Mouse (Mus musculus) stomach, embryonic 14.5 days (tissue): Measurements from ENCODE around the gene Trappc12. TPM values are rescaled to one million over a fixed set of nuclear protein-coding genes. Genes with fewer than 3 reads are reported as not detected.

Source experiments
- ATAC-seq: fragments of 200-750 bp; cut with Nextera tagmentation; 2 replicates; pipeline ENCODE4 v1.8.0; 2017; ENCODE audit warnings: low read depth, moderate TSS enrichment; ENCODE audit not compliant: insufficient number of reproducible peaks, insufficient read depth, low FRiP score
- H3K27ac ChIP-seq: fragments of 300-500 bp; sonication (generic); 2 replicates; pipeline ENCODE4 v1.5.1; 2014; ENCODE audit warnings: mild to moderate bottlenecking, low read length, moderate library complexity, mixed read lengths
- H3K27me3 ChIP-seq: fragments of 300-500 bp; sonication (generic); 2 replicates; pipeline ENCODE4 v1.6.1; 2014; ENCODE audit warnings: low read length, control low read depth, mixed read lengths; ENCODE audit not compliant: control insufficient read depth, insufficient read depth
- H3K36me3 ChIP-seq: fragments of 300-500 bp; sonication (generic); 2 replicates; pipeline ENCODE4 v1.6.1; 2014; ENCODE audit warnings: mild to moderate bottlenecking, control low read depth, low read length, moderate library complexity, mixed read lengths; ENCODE audit not compliant: control insufficient read depth, insufficient read depth
- H3K4me1 ChIP-seq: fragments of 300-500 bp; sonication (generic); 2 replicates; pipeline ENCODE4 v1.6.1; 2014; ENCODE audit warnings: low read length, control low read depth, mixed read lengths; ENCODE audit not compliant: control insufficient read depth, insufficient read depth
- H3K4me2 ChIP-seq: fragments of 300-500 bp; sonication (generic); replicated peaks from 2 replicates; pipeline ENCODE4 v1.6.1; 2014; ENCODE audit warnings: low read depth, low read length, control low read depth
- H3K4me3 ChIP-seq: fragments of 300-500 bp; sonication (generic); 2 replicates; pipeline ENCODE4 v1.5.1; 2014; ENCODE audit warnings: low read depth, low read length, control low read depth
- H3K9ac ChIP-seq: fragments of 300-500 bp; sonication (generic); replicated peaks from 2 replicates; pipeline ENCODE4 v1.6.1; 2014; ENCODE audit warnings: low read depth, mild to moderate bottlenecking, control low read depth, low read length, moderate library complexity, mixed read lengths
- H3K9me3 ChIP-seq: fragments of 300-500 bp; sonication (generic); 2 replicates; pipeline ENCODE4 v1.6.1; 2016; ENCODE audit warnings: low read depth, low read length, control low read depth; ENCODE audit not compliant: control insufficient read depth
- WGBS: fragments of 180-500 bp; shearing (Covaris S2); extraction: QIAGEN DNeasy Blood & Tissue Kit; methylation state at CpG from one replicate; pipeline ENCODE4 v1.1.7; 2014; 5-methylcytosine and 5-hydroxymethylcytosine counted together
- polyA plus RNA-seq: library from polyadenylated mRNA; unstranded; fragments of >200 nt; fragmentation: Nextera tagmentation; extraction: Ambion mirVana; gene quantifications from 2 replicates; pipeline ENCODE4 v1.2.1, GENCODE M21; 2014

Trappc12 gene
- polyA plus RNA-seq, 1 experiment from 2014 or later: 39.1 TPM

DNA sequence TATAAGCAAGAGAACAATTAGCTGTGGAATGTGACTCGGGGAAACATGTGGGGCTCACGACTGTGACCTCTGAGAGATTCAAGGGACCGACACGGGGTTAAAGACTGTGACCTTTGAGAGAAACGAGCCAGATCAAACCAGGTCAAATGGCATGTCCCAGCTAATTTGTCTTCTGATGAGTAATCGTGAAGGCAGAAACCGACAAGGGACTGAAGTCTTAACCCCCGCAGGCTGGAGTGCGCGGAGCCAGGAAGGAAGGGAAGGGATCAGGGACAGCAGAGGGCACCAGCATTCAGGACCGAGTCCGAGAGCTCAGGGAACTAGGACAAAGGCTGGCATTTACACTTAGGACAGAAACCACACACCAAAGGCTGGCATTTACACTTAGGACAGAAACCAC lies 45.9 kb downstream of the Trappc12 start:
- ATAC-seq: no peak
- Histone ChIP-seq H3K27me3 (no peaks in the 10 kb centered on the region), H3K27ac (no peak overlapping the region), H3K36me3 (no peaks in the 10 kb centered on the region), H3K4me1 (no peaks in the 10 kb centered on the region), H3K9me3 (no peaks in the 10 kb centered on the region), H3K4me3 (no peak overlapping the region), H3K4me2 (no peak overlapping the region), H3K9ac (no peak overlapping the region)
- 12% methylated on average over 12 of the region's 12 CpGs for WGBS

DNA sequence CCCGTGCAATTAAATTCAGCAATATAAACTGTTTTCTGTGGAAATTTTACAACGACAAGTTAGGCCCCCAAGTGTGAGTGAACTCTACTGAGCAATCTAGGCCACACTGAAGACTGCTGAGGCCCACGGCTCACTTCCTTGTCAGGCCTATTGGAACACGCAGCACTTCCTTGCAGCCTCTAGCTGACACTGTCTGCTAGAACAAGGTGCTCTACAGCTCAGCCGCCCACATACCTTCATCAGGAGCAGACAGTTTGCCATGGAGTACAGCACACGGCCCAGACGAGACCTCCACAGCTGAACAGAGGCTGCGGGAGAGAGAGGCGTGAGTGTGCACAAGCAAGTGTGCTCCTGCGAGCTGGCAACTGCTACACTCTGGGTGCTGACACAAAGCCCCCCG lies 49.0 kb downstream of the Trappc12 start:
- ATAC-seq: no peak
- H3K4me2 ChIP-seq: no peak overlapping the region
- H3K9me3 ChIP-seq: no peaks in the 10 kb centered on the region
- no peaks in the 10 kb centered on the region for H3K27me3 ChIP-seq
- H3K4me1 ChIP-seq: no peaks in the 10 kb centered on the region
- H3K27ac ChIP-seq: no peak overlapping the region
- H3K9ac ChIP-seq: no peak overlapping the region
- 79% methylated on average over 11 of the region's 11 CpGs for WGBS
- H3K4me3 ChIP-seq: no peak overlapping the region
- H3K36me3 ChIP-seq: no peaks in the 10 kb centered on the region

DNA sequence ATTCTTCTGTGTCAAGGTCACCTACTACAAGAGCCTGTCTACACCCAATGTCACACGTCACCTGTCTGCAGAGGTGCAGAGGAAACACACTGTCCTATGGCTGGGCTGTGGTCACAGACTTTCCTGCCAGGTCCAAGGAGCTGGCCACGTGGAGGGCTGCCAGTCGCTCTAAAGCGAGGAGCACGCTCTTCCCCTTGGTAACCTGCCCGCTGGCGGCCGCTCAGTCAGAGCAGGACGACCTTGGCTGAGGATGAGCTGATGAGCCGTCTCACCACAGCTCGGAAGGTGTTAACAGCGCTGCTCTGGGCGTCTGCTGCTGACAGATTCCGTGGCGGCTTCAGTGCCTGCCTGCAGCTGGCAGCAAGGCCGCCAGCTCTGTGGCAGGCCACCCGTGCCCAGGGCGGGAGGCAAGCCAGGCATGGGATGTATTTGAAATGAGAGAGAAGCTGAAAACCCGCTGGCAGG lies 49.7 kb downstream of the Trappc12 start:
- Histone ChIP-seq H3K9me3 (no peaks in the 10 kb centered on the region), H3K36me3 (no peaks in the 10 kb centered on the region), H3K27ac (no peak overlapping the region), H3K4me2 (no peak overlapping the region), H3K4me3 (no peak overlapping the region), H3K27me3 (no peaks in the 10 kb centered on the region), H3K4me1 (no peaks in the 10 kb centered on the region), H3K9ac (no peak overlapping the region)
- ATAC-seq: no peak
- WGBS: 73% methylated on average over 19 of the region's 19 CpGs

DNA sequence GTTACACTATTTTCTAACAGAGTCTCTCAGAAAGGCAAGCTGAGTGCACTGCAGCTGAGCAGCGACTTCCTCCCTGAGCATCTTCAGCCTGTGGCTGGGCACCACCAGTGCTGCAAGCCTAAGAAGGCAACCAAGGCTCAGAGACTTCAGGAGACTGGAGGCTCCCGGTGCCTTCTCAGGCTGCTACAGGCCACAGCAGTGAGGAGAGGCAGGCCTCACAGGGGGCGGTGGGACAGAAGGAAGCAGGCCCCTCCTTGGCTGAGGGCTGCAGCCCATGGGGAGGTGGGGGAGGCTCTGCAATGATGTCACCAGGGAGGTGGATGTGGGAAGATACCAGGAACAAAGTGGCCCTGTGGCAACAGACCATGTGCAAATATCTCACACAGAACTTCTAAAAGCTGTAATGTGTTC lies 50.2 kb downstream of the Trappc12 start:
- Histone ChIP-seq H3K9ac (no peak overlapping the region), H3K27me3 (no peaks in the 10 kb centered on the region), H3K36me3 (no peaks in the 10 kb centered on the region), H3K9me3 (no peaks in the 10 kb centered on the region), H3K4me2 (no peak overlapping the region), H3K4me3 (no peak overlapping the region), H3K27ac (0 out of 2 replicates have a peak overlapping the region, but pooled peaks have one; percentile 52), H3K4me1 (no peaks in the 10 kb centered on the region)
- no peak for ATAC-seq
- whole genome bisulfite sequencing: 47% methylated on average over 3 of the region's 3 CpGs

DNA sequence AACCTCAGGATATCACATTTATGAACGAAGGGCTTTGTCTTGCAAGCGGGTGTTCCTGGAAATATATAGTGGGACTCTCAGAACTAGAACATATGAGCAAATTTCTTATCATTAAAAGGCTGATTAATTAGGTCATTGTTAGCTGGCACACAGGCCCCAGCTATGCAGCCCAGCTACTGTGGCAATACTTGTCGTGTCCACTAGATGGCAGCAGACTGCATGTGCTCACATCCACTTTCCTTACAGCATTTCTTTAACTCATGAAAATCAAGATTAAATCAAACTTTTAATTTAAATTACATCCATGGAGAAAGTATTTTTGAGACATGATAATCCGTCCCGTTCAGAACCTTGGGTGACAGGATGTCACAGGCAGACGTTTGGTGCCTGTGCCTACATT lies 50.6 kb downstream of the Trappc12 start:
- no peaks in the 10 kb centered on the region for H3K9me3 ChIP-seq
- H3K36me3 ChIP-seq: no peaks in the 10 kb centered on the region
- 0 out of 2 replicates have a peak overlapping the region, but pooled peaks have one; percentile 52 for H3K27ac ChIP-seq
- no peak overlapping the region for H3K4me3 ChIP-seq
- H3K27me3 ChIP-seq: no peaks in the 10 kb centered on the region
- no peaks in the 10 kb centered on the region for H3K4me1 ChIP-seq
- H3K9ac ChIP-seq: no peak overlapping the region
- WGBS: 12% methylated on average over 6 of the region's 6 CpGs
- no peak overlapping the region for H3K4me2 ChIP-seq
- ATAC-seq: no peak

DNA sequence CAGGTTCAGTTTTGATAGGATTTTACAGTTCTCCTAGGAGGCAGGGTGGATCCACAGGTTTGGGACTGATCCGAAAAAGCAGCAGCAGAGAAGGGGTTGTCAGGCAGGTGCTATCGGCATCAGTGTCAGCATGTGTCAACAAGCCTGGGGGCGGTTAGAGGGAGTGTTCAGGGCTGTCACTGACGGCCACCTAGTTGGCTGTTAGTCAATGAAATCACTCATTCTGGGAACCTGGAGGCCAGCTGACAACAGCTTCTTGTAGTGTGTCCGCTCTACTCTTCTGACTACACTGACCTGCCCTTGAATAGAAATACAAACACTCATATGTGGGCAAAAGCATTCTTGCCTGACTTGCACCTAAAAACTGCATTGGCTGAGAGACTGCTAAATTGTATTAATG lies 51.2 kb downstream of the Trappc12 start:
- WGBS: 60% methylated on average over 5 of the region's 5 CpGs
- H3K4me3 ChIP-seq: no peak overlapping the region
- H3K27ac ChIP-seq: no peak overlapping the region
- H3K4me2 ChIP-seq: no peak overlapping the region
- H3K4me1 ChIP-seq: no peaks in the 10 kb centered on the region
- H3K9me3 ChIP-seq: no peaks in the 10 kb centered on the region
- no peaks in the 10 kb centered on the region for H3K27me3 ChIP-seq
- ATAC-seq: no peak
- H3K9ac ChIP-seq: no peak overlapping the region
- H3K36me3 ChIP-seq: 0 out of 2 replicates have a peak, but pooled peaks cover 3% of the 10 kb centered on the region

DNA sequence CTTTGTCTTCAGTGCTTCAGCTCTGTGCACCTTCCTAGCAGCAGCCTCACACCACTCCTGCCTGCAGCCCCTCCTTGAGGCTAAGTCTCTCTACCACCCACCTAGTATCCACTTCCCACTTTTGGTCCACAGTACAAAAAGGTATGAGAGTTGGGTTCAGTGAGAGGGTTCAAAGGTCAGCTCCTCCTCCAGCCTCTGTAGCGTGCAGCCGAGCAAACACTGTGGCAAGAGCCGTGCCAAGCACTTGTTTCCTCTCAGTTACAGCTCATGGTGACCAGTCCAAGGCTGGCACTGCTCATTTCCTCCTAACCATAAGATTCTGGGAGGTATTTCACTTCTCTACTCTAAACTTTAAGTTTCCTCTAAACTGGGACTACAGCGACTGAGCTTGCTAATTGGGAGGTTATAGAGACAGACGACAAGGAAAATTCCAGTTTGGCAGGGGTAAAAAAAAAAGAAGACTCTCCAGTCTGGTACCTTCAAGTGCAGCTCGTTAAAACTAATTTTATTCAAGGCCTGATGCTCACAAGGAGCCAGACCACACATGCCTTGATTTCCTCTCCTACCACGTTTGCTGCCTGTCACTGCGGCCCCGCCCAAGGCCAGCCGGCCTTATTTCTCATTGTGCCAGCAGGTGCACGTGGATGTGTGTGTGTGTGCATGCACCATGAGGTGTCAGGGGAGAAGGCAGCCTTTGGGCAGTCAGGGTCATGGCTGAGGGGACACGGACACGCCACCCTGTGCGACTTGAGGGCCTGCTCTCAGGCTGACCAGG lies 52.3 kb downstream of the Trappc12 start:
- 65% methylated on average over 14 of the region's 14 CpGs for WGBS
- H3K9ac ChIP-seq: no peak overlapping the region
- no peak for ATAC-seq

DNA sequence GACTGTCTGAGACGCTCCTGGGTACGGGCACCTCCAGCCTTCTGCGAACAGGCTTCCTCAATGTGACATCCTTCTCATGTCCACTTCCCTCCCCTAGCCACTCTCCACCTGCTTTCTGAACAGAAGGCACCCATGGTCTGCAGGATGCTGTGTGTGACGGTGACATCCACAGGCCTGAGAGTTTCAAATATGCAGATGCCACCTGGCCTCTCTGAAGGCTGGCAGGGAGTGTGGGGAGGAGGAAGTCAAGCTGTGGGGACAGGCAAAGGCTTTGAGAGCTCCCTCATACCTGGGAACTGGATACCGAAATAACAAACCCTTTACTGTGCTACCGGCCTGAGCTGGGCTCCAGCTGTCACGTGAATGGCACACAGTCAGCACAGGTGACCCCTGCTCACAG lies 55.5 kb downstream of the Trappc12 start:
- H3K9ac ChIP-seq: no peak overlapping the region
- no peaks in the 10 kb centered on the region for H3K9me3 ChIP-seq
- H3K4me3 ChIP-seq: no peak overlapping the region
- peaks cover 19% of the 10 kb centered on the region for H3K36me3 ChIP-seq
- no peak overlapping the region for H3K4me2 ChIP-seq
- no peaks in the 10 kb centered on the region for H3K4me1 ChIP-seq
- no peak for ATAC-seq
- 85% methylated on average over 7 of the region's 7 CpGs for WGBS
- no peak overlapping the region for H3K27ac ChIP-seq
- no peaks in the 10 kb centered on the region for H3K27me3 ChIP-seq

More for the DNA sequence above, 52.3 kb downstream of the Trappc12 start:
- Histone ChIP-seq H3K4me3 (no peak overlapping the region), H3K4me2 (no peak overlapping the region), H3K27me3 (no peaks in the 10 kb centered on the region), H3K27ac (no peak overlapping the region), H3K4me1 (no peaks in the 10 kb centered on the region), H3K36me3 (peaks cover 6% of the 10 kb centered on the region; the same call in 1 of the 2 replicates), H3K9me3 (no peaks in the 10 kb centered on the region)
